Mouse (Mus musculus): ENCODE data around the gene Gm28557.

- TF ChIP-seq CTCF (IDR thresholded peaks at IDR 0.05; ENCODE audit: low read depth) (no peak), EP300 (IDR thresholded peaks at IDR 0.05; ENCODE audit: low read depth) (no peak)
Measured at GRCm38 (mm10) chr13:67077244-67077643, 31.2 kb downstream of the Gm28557 start.

Data from heart, postnatal 0 days (tissue).